Mouse (Mus musculus) embryo, embryonic 11 days (tissue): ENCODE results near the gene St6galnac1.
"Not testable (repeated sequence)": the region's sequence is repeated elsewhere in the genome, so short reads cannot be mapped to it uniquely, and the experiment has no call there.

Source experiments
- DNase-seq: peaks from one replicate; pipeline ENCODE4 v3.0.0-alpha.2; 2015

Gene St6galnac1

GRCm38 (mm10) chr11:116807116-116807515, 31.8 kb upstream of the St6galnac1 start:
- DNase-seq: no peak

DNA sequence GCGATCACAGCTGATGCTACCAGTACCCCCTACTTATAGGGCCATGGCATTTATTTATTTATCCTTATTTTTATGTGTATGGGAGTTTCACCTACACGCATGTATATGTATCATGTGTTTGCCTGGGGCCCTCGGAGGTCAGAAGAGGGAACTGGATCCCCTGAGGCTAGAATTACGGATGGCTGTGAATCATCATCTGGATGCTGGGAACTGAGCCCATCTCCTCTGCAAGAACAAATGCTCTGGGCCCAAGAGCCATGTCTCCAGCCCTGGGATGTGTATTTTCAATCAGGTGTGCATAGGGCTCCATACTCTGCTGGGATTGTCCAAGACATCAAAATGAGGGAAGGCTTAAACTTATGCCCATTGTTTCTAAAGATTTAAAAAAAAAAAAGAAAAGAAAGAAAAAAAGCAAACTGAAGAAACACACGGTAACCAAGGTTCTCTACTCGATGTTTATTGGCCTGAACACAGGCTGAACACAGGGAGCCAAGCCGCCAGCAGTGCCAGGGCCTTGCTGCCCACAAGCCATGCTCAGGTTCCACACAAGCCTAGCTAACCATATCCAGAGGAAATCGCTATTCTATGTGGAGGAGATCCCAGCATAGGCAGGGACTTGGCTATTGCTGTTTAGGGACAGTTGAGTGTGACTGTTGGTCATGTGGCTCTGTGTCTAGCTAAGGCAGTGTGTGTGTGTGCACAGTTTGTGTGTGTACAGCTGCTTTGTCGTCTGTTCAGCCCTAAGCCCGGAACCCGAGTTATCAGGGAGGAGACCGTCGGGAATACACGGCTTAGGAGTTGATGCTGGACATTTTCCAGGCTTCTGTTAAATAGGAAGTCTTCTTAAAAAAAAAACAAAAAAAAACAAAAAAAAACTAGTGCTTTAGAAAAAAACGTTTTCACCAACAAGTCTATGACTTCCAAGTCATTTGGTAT, 31.1 kb upstream of the St6galnac1 start:
- no peak for DNase-seq

DNA sequence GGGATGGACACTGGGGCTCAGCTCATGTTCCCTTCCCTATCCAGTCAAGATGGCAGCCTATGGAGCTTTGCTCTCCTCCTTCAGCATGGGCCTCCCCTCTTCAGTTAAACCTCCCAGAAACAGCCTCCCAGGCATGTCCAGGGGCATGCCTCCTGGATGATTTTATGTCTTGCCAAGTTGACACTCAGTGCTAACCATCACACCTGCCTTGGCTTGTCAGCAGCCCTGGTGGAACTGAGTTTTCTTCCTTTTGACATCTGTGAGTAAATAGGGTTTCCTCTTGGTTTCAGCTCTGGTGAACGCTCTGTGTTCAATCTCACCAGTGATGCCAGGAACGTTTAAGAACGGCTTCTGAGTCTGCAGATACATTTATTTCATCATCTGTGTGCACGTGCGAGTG, 27.4 kb upstream of the St6galnac1 start:
- no peak for DNase-seq

GRCm38 (mm10) chr11:116801106-116801505, 25.8 kb upstream of the St6galnac1 start:
- no peak for DNase-seq

DNA sequence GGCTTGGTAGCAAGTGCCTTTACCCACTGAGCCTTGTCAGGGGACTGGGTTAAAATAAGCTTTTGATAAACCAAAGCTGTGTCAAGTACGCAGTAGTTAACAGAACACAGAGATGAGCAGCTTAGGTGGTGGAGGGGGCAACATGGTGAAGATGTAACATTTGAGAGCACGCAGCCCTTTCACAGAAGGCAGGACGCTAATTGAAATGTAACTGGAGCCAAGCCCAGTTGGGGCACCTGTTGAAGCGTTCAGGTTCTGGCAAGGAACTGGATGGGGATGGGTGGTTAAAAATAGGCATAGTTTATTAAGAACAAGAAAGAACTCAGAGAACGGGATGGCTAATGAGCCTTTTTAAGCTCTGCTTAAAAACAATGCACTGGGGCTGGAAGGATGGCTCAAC, 24.1 kb upstream of the St6galnac1 start:
- no peak for DNase-seq

DNA sequence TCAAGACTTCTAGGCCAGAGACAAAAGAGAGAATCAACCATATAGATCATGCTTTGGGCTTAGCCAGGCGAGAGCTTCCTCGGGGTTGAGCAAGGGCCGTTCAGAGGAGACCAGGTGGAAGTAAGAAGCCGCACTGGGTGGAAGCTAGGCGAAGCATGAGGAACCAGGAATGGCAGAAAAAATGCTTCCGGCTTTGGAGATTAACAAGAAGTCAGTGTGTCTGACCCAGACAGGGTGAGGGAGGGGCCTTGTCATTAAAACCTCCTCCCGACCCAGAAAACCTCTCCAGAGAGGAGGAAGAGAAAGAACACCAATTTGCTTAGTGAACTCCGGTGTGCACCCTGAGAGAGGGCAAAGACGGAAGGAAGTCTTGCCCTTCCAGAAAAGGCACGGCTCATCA, 8.9 kb upstream of the St6galnac1 start:
- DNase-seq: no peak

DNA sequence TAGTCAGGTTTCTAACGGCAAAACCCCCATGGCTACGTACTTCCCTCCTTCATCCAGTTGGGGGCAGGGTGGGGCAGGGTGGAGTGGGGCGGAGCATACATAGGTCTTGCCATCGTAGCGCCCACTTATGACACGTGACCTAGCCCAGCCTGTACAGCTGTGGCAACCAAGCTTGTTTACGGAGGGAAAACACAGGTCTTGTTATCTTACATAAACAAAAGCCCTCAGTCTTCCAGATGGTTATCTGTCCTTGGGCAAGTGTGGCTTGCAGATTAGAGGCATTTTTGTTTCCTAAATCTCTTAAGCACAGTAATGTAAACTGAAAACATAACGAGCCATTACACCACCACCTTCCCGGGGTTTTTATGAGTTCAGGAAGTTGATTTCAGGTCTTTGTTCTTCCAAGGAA, 7.4 kb upstream of the St6galnac1 start:
- DNase-seq: peak; percentile 18

- no peak for DNase-seq
Measured at GRCm38 (mm10) chr11:116773205-116773604, 2.1 kb downstream of the St6galnac1 start.

DNA sequence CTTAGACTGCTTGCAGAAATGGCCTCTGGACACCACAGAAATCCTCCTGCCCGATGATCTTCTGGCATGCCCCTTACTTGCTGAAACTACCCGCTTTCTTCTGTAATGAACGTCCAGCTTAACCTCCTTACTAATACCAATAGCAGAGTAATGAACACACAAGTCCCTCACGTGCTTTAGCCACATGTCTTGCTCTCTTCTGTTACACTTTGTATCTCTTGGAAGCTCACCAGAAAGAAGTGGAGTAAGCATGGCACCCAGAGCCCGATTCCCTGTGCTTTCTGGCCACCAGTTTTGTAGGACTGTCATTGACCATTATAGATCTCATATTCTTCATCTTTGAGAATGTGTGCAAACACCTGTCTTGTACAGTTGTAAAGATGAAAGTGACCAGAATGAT, 5.4 kb downstream of the St6galnac1 start:
- no peak for DNase-seq

DNA sequence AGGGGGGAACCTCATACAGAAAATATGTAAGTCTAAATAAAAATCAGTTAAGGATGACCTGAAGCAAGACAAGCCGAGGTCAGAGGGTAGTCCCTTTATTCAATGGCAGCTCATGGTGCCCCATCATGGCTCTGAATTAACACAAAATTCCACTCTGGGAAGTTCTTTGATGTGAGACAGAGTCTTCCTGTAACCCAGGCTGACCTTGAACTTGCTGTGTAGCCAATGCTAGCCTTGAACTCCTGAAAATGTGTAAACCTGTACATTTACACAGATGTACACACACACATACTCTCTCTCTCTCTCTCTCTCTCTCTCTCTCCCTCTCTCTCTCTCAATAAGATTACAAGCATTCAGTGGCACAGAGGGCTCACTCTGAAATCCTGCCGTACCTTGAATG, 10.4 kb downstream of the St6galnac1 start:
- no peak for DNase-seq

DNA sequence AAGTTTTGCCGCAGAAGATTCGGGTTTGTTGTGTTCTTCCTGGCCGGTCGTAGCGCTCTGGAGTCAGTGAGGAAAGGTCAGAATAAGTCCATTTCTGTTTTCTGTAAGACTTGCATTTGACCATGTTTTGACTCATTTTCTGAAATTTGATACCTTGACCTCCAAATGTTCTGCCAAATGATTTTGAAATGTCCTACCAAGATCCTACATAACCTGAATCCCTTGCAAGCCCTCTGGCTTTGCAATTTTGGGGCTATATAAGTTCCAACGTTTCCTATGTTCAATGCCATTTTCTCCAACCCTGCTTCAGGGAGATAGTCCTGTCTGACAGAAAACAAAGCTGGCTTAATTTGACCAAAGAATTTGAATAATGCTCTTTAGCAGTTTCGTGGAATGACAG, 11.0 kb downstream of the St6galnac1 start:
- no peak for DNase-seq

GRCm38 (mm10) chr11:116755191-116755590, 20.1 kb downstream of the St6galnac1 start:
- DNase-seq: no peak

- DNase-seq: no peak
Measured at GRCm38 (mm10) chr11:116753674-116754470, 21.4 kb downstream of the St6galnac1 start.

DNA sequence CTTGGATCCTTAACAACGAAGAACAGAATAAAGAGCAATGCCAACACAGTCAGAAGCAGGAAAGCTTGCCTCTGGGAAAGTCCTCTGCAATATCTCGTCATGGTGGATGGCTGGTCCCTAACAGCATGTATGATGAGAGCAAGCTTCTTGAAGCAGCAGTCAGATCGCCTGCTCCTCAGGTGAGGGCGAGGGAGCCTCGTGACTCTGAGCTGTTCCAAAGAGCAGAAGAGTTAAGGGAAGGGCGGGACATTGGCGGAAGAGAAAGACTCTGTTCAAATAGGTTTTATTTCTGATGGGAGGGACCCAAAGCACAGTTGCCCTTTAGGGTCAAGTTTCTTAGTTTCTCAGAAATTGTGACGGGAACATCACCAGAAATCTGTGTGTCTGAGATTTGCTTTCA, 25.6 kb downstream of the St6galnac1 start:
- no peak for DNase-seq

DNA sequence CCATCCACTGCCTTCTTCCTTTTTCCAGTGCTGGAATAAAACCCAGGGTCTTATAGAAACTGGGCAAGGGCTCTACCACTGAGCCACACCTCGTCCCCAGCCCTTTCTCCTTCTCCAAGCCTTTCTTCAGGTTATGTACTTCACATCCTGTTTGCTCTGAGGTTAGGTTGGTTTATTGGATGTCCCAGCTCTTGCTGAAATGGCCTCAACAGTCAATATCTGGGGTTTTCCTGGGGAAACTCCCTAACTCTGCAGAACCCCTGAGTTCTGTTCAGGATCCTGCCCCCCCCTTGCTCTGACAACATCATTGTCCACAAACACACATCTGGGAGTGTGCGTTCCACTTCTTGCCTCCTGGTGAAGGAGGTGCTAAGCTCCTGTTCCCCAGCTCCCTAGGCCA, 26.6 kb downstream of the St6galnac1 start:
- DNase-seq: not testable (repeated sequence)

GRCm38 (mm10) chr11:116746822-116747221, 28.5 kb downstream of the St6galnac1 start:
- DNase-seq: not testable (repeated sequence)

GRCm38 (mm10) chr11:116745457-116745856, 29.9 kb downstream of the St6galnac1 start:
- not testable (repeated sequence) for DNase-seq

- DNase-seq: peak; percentile 8
Measured at GRCm38 (mm10) chr11:116738411-116738810, 36.9 kb downstream of the St6galnac1 start.

GRCm38 (mm10) chr11:116732536-116732935, 42.8 kb downstream of the St6galnac1 start:
- no peak for DNase-seq

- DNase-seq: not testable (repeated sequence)
Measured at GRCm38 (mm10) chr11:116731060-116731580, 44.2 kb downstream of the St6galnac1 start.

- DNase-seq: no peak
Measured at GRCm38 (mm10) chr11:116729276-116730008, 45.9 kb downstream of the St6galnac1 start.

- no peak for DNase-seq
Measured at GRCm38 (mm10) chr11:116726156-116726555, 49.2 kb downstream of the St6galnac1 start.
